Mouse (Mus musculus) G1E (cell line): ENCODE measurements around the gene H6pd. TPM values are rescaled to one million over a fixed set of nuclear protein-coding genes. Genes with fewer than 3 reads are reported as not detected.

ENCODE experiments used
- ATAC-seq: 2 replicates; pipeline ENCODE4 v1.8.0; 2016; ENCODE audit warnings: mild to moderate bottlenecking; ENCODE audit not compliant: insufficient number of reproducible peaks, poor library complexity, low FRiP score, severe bottlenecking; ENCODE audit errors: extremely low read depth
- DNase-seq: peaks from one replicate; pipeline ENCODE4 v3.0.0; 2012; ENCODE audit warnings: low spot score
- H3K27me3 ChIP-seq: 2 replicates; pipeline ENCODE4 v1.6.1; 2012; ENCODE audit warnings: mild to moderate bottlenecking, low read length, inconsistent platforms; ENCODE audit not compliant: insufficient read depth
- H3K36me3 ChIP-seq: replicated peaks from 2 replicates; pipeline ENCODE3; 2012; ENCODE audit warnings: mild to moderate bottlenecking, inconsistent platforms
- H3K4me1 ChIP-seq: 2 replicates; pipeline ENCODE4 v1.6.1; 2012; ENCODE audit warnings: low read depth, low read length, inconsistent platforms, mixed read lengths; ENCODE audit not compliant: insufficient read depth
- H3K4me3 ChIP-seq: 2 replicates; pipeline ENCODE4 v1.5.1; 2012; ENCODE audit warnings: low read depth, mild to moderate bottlenecking, inconsistent platforms, low read length, moderate library complexity, mixed read lengths
- H3K9me3 ChIP-seq: replicated peaks from 2 replicates; pipeline ENCODE4 v1.6.1; 2012; ENCODE audit warnings: inconsistent platforms
- CTCF ChIP-seq: IDR thresholded peaks from 2 replicates; pipeline ENCODE4 v1.5.1; 2012; ENCODE audit warnings: low read depth, low read length, inconsistent platforms, mixed read lengths
- GATA1 ChIP-seq: IDR thresholded peaks from 2 replicates; pipeline ENCODE4 v1.6.1; 2012; ENCODE audit warnings: borderline replicate concordance, low read length, inconsistent platforms, mixed read lengths
- GATA2 ChIP-seq: IDR thresholded peaks from 2 replicates; pipeline ENCODE4 v1.6.1; 2012; ENCODE audit warnings: low read depth, low read length, inconsistent platforms, borderline replicate concordance
- POLR2AphosphoS5 ChIP-seq: IDR thresholded peaks from 2 replicates; pipeline ENCODE4 v1.6.1; 2012; ENCODE audit warnings: low read depth, low read length, inconsistent platforms; ENCODE audit not compliant: insufficient replicate concordance
- TAL1 ChIP-seq: conservative IDR thresholded peaks from 2 replicates; pipeline ENCODE4 v1.6.1; 2012; ENCODE audit warnings: low read depth, low read length, inconsistent platforms, mixed read lengths
- polyA plus RNA-seq: library from polyadenylated mRNA; stranded (reverse); fragments of >175 nt; gene quantifications from 2 replicates; pipeline ENCODE4 v1.2.3, GENCODE M21; 2012
- total RNA-seq, 2 experiments: library from RNA; stranded (forward) in 1 of 2; stranded (reverse) in 1 of 2; fragments of 200-1000 nt in 1 of 2; fragments of >200 nt in 1 of 2; fragmentation: Nextera tagmentation in 1 of 2; gene quantifications; 2 replicates each; pipeline ENCODE4 v1.2.3; 2014 to 2017

The H6pd gene
- total and polyA plus RNA-seq, 3 experiments, result 6.4 to 8.3 (median 7.1) TPM

DNA sequence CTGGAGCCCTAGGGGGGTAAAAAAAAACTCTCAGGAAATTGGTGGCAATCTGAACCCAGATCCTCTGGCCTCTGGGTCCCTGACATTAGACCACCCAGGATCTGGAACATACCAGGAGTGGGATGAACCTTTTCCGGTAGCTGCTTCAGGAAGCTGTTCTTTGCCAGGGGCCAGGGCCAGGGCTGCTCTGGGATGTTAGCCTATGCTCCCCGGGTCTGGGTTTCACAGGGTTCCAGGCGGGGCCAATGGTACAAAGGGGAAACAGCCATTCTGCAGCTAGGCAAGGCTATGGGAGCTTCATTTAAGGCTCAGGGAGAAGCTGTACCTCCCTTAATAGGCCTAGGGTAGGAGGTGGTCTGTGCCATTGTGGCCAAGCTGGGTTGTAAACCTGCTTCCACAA, 44.1 kb downstream of the H6pd start:
- H3K36me3 ChIP-seq, result no peaks in the 10 kb centered on the region
- H3K4me1 ChIP-seq, result no peaks in the 10 kb centered on the region
- H3K9me3 ChIP-seq, result no peaks in the 10 kb centered on the region
- DNase-seq (no peak), ATAC-seq (no peak)
- TF ChIP-seq POLR2AphosphoS5, result no peak
- TF ChIP-seq GATA1, result no peak
- no peak for TF ChIP-seq GATA2
- TF ChIP-seq CTCF, result no peak
- TF ChIP-seq TAL1, result no peak
- no peak overlapping the region for H3K4me3 ChIP-seq
- peaks cover 16% of the 10 kb centered on the region for H3K27me3 ChIP-seq

DNA sequence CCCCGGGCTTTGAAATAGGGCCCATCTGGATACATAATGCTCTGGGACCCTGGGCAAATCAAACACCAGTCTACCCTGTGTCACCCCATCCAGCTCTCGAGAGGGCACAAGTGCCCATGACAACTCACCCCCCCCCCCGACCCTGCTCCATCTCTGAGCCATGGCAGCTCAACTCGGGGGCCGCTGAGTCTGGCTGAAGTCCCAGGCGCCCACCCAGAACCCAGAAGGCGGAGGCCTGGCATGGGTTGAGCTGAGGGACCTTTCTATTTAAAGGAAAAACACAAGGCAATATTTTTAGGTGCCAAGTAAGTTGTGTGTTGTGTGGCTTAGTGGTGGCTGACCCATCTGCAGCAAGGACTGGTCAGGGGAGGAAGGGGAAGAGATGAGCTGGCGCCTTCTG, 44.5 kb downstream of the H6pd start:
- ATAC-seq (no peak), DNase-seq (no peak)
- Histone ChIP-seq H3K27me3 (peaks cover 16% of the 10 kb centered on the region), H3K36me3 (no peaks in the 10 kb centered on the region), H3K4me1 (no peaks in the 10 kb centered on the region), H3K9me3 (no peaks in the 10 kb centered on the region), H3K4me3 (no peak overlapping the region)
- TF ChIP-seq POLR2AphosphoS5 (no peak), GATA1 (no peak), CTCF (no peak), GATA2 (no peak), TAL1 (no peak)

DNA sequence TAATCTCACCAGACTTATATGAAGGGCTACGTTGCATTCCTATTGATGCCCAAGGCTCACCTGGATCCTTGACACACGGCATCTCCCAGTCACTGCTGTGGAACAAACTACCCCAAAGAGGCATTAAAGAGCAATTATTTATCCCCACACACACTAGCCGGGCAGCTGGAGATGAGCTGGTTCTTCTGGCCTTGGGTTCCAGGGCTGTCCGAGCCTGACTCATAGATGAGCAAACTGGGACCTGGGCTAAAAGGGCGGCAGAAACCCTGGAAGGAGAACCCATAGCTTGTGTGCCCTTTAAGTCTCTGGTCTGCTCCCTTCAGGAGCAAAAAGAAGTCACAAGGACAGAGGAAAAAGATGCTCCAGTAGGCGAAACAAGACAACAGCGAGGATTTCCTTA, 48.4 kb downstream of the H6pd start:
- ATAC-seq (no peak), DNase-seq (no peak)
- peaks cover 3% of the 10 kb centered on the region; the same call in 1 of the 2 replicates for H3K4me1 ChIP-seq
- no peak for TF ChIP-seq CTCF
- TF ChIP-seq GATA2, result no peak
- TF ChIP-seq POLR2AphosphoS5, result no peak
- no peak for TF ChIP-seq GATA1
- no peak for TF ChIP-seq TAL1
- no peak overlapping the region for H3K4me3 ChIP-seq
- H3K27me3 ChIP-seq, result peaks cover 16% of the 10 kb centered on the region
- H3K36me3 ChIP-seq, result no peaks in the 10 kb centered on the region
- H3K9me3 ChIP-seq, result no peaks in the 10 kb centered on the region

DNA sequence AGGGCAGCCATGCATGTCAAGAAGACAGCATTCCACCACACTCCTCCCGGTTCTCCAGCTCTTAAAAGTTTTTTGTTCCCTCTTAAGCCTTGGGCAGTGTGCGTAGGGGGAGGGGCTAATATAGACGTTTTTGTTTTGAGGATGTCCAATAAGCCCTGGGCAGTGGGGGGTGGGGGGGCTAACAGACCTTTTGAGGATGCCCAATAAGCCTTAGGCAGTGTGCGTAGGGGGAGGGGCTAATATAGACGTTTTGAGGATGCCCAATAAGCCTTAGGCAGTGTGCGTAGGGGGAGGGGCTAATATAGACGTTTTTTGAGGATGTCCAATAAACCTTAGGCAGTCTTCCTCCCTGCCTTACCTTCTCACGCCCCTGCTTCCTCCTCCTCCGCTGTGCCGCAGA, 49.0 kb downstream of the H6pd start:
- peaks cover 16% of the 10 kb centered on the region for H3K27me3 ChIP-seq
- TF ChIP-seq POLR2AphosphoS5 (no peak), TAL1 (no peak), CTCF (no peak), GATA2 (no peak), GATA1 (no peak)
- ATAC-seq, result no peak

DNA sequence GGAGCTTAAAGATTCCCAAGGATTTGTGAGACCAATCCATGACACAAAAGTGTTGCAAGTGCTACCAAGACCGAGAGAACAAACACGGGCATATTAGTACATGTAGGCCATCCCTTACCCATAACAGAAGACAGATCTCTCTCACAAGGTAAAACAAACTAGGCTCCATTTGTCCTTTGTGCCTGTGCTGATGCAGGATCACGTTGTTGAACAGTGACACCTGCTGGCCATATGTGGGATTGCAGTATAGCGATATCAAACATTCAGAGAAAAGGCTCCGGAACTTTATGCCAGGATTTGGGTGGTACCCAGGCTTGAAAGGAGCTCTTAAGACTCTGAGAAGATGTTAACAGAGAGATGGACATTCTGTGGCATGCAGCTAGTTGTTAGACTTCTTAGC, 50.3 kb downstream of the H6pd start:
- no peaks in the 10 kb centered on the region for H3K9me3 ChIP-seq
- no peak for TF ChIP-seq POLR2AphosphoS5
- TF ChIP-seq CTCF, result peak; percentile 66
- H3K27me3 ChIP-seq, result peaks cover 23% of the 10 kb centered on the region
- H3K4me1 ChIP-seq, result peaks cover 15% of the 10 kb centered on the region
- no peaks in the 10 kb centered on the region for H3K36me3 ChIP-seq
- ATAC-seq, result no peak
- no peak overlapping the region for H3K4me3 ChIP-seq
- peak; percentile 15 for DNase-seq

More for the DNA sequence above, 49.0 kb downstream of the H6pd start:
- Histone ChIP-seq H3K4me3 (no peak overlapping the region), H3K36me3 (no peaks in the 10 kb centered on the region), H3K4me1 (peaks cover 6% of the 10 kb centered on the region; the same call in 1 of the 2 replicates), H3K9me3 (no peaks in the 10 kb centered on the region)
- DNase-seq, result no peak

DNA sequence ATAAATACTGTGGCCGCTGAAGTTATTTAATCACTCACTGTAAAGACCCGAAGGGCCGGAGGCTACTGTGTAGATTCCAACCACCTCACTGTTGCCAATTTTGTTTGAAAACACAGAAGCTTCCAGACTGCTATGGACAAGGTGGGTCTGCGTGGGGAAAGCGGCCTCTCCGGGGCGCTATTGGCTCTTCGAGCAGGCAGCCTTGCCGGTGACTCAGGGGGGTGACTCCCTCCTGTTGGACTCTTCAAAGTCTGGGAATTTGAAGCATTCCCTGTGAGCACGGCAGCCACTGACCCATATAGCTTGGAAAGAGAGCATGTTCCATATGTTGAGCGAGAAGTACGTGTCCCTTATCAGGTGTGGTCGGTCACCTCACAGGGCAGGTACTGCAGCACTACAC, 52.8 kb downstream of the H6pd start:
- no peaks in the 10 kb centered on the region for H3K36me3 ChIP-seq
- peaks cover 15% of the 10 kb centered on the region for H3K4me1 ChIP-seq
- H3K4me3 ChIP-seq, result no peak overlapping the region
- DNase-seq (no peak), ATAC-seq (no peak)
- H3K9me3 ChIP-seq, result no peaks in the 10 kb centered on the region
- no peak for TF ChIP-seq POLR2AphosphoS5
- no peak for TF ChIP-seq GATA1
- peaks cover 30% of the 10 kb centered on the region for H3K27me3 ChIP-seq

DNA sequence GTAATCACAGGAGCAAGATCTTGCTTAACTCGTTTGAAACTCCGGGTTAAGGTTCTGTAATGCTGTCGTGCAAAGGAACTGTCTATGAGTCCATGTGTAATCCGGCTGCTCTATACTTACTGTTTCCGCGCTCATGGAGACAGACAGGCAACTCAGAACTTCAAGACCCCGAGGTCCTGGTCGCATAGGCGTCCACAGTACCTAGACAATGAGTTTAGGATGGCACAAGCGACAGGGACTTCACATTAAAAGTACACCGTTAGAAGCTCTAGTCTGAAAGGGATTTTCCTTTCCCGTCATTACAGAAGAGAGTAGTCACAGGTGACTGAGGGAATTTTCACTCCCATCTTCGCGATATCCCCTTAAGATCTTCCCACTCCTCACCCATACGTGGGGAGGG, 53.2 kb downstream of the H6pd start:
- no peaks in the 10 kb centered on the region for H3K36me3 ChIP-seq
- no peak for ATAC-seq
- TF ChIP-seq TAL1 (no peak), GATA1 (no peak), GATA2 (no peak), POLR2AphosphoS5 (no peak), CTCF (no peak)
- H3K4me1 ChIP-seq, result peaks cover 15% of the 10 kb centered on the region
- no peak for DNase-seq
- H3K9me3 ChIP-seq, result no peaks in the 10 kb centered on the region
- no peak overlapping the region for H3K4me3 ChIP-seq
- H3K27me3 ChIP-seq, result peaks cover 30% of the 10 kb centered on the region
